Mouse (Mus musculus): ENCODE data around the gene C8g.
A peak's percentile ranks its signal among the peaks of the same experiment; 100 is the strongest.

C8g gene

DNA sequence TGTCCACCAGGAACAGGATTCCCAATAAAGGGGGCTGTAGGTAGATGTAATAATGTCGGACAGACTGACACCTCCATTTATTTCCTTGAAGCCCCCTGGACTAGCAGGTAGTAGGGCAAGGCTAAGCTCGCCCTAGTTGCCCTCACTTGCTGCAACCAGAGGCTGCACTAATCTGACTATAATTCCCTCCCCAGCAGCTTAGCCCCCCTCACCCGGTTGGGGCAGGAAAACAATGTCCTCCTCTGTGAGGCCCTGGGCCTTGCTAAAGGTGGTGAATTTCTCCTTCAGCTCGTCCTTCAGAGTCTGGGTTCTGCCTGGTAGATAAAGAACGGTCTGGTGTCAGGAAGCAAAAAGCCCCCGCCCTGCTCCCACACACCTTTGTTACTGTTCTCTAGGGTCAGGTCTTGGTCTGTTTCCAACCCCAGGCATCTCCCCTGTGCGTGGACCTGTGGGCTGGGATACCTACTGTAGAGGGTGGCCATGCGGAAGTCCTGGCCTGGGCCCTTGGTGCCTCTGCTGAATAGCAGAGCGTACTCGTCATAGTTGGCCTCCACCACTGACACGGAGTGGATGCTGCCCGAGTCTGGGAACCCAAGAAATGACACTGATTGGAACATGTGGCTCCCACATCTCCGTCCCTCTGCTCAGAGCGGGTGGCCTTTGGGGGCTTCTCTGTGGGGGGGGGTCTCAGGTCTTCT lies 33.8 kb downstream of the C8g start:
- no peak for DNase-seq (ENCODE audit: low spot score)

DNA sequence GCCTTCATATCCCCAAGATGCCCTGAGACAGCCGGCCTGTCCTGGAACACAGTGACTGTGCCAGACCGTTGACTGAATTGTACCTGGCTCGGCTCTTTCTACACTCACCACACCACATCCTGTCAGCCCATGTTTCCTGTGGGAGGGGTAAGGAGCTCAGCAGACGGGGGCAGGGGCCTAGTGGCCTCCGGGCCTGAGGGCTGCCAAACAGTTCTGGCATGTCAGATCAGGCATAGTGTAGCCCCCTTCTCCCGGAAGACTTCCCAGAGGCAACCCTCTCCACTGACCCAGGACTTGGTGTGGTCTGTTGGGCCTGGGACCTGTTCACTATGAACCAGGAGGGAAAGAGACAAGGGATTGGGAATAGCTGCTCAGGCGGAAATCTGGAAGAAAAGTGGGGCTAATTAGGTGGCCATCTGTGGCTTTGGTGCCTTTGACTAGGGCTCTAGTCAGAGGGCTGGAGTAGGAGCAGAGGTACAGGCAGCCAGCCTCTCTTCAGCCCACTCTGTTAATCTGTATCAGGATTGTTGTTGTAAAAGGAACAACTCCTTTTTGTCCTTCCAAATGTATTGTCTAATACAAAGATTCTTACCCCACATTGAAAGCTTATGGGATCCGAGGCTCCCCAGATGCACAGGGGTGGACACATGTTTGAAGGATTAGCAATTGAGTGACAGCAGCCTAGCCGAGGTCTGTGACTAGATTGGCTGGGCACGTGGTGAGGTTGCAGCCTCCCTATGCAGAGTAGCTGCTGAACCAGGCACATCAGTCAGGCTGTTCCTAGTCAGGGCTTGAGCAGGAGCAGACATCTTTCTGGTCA lies 35.5 kb downstream of the C8g start:
- DNase-seq (ENCODE audit: low spot score): no peak

DNA sequence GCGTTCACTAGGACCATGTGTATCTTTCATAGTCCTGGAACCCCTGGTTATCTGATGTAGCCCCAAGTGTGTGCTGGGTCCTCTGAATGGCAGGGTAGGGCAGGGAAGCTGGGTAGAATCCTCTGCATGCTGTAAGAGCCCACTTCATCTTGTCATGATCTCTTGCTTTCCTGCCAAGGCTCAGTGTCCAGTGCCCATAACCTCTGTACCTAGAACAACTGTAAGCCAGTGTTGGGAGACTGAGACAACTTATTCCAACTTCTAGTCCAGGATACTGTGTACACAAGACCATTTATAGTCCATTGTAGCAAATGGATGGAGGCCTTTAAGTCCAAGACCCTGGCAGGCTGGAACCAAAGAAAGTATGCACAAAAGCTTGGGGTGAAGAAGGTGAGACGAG lies 36.3 kb downstream of the C8g start:
- no peak for DNase-seq (ENCODE audit: low spot score)

DNA sequence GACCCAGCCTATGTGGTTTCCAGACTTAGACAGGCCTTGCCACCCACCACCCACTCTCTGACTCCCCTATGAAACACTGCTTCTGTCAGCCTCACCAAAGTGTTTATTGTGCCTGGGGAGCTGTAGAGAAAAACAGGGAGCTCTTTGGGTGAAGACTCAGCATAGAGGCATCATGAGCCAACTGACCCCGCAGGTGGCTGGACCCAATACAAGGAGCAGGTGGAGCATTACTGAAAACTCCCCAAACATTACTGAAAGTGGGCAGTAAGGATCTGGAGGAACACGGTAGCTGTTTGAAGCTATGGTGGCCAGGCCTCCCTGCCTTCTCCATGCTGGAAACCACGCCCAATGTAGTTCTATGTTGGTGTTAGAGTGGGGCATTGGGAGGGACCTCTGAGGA lies 37.9 kb downstream of the C8g start:
- DNase-seq (ENCODE audit: low spot score): no peak

DNA sequence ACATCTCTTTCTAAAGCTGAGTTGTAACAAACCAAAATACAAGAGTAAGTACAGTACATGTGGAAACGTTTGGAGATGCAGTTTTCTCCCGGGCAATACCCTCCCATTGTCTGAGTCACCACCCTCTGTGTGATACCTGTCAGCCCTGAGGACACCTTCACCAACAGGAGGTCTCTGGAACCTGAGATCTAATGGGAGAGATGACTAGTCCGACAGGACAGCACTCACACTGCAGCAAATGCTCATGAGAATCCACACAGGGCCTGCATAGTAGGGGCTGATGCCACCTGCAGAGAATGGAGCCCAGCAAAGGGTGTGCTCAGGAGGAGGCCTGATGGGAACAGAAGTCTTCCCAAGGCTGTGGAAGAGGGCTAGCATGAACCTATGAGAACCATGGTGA lies 40.1 kb downstream of the C8g start:
- DNase-seq (ENCODE audit: low spot score): no peak

DNA sequence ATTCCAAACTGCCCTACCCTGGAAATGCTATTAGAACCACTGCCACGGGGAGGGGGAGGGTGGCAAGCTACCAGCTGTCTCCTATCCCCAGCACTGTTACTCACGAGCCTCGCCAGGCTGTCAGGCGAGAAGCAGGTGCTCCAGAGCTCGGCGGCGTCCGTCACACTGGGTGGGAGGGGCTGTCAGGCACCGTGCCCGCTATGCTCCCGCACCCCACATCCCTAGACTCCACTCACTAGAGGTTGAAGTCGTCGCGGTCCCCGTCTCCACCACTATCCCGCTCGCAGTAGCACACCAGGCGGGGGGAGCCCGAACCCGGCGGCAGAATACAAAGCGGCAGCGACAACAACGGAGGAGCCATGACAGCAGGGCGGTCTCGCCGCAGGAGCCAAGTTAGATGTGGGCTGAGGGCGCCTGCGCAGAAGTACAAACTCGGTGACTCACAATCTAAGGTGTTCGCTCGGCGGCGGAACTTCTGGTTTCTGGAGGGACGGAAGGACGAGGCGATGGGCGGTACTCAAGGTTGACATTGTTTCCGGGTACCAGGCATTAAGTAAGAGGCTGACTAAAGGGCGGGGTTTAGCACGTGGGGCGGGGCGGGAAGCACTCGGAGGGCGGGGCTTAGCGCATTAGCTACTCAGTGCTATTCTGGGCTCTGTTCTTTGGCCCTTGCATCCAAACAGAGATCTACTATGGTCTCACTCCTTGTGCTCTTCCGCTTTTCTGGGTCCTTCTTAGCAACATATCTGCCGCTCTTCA lies 40.8 kb downstream of the C8g start, which contains the start of gene Paxx:
Gene Paxx (minus strand): TSS at position 544 of the 759 bp plus-strand sequence.
- peak; percentile 95 for DNase-seq (ENCODE audit: low spot score)

DNA sequence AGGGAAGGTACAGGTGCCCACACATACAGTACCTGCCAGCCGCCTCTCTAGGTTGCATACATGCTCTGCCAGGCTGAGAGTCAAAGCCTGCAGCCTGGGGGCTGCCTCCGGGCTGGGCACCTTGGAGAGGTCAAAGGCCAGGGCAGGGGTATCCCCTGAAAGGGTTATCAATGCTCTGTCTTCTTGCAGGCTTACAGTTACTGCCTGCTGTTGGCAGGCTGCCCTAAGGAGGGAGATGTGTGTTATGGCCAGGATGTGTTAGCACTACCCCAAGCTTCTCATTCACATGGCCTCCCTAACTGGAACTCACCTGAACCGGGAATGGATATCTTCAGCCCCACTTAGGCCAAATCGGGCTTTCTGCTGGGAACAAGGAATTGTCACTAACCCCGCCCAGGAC lies 41.4 kb downstream of the C8g start:
- DNase-seq (ENCODE audit: low spot score): no peak

DNA sequence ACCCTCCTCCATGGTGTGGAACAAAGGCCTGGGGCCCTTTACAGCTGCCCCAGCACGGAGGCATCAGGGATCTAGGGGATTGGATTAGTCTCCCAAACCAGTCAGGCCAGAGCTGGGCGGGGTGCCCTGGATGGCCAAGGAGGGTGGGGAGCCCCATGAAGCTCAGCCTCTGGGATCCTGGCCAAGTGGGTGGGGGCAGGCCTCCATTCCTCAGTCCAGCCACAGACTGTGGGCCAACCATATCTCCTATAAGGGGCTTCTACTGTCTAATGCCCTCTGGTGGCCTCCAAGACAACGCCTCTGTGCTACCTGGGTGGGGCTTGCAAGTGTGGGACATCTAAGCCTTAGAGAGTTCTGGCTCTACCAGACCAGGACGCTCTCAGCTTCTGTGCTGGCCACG lies 42.6 kb downstream of the C8g start:
- DNase-seq (ENCODE audit: low spot score): no peak

DNA sequence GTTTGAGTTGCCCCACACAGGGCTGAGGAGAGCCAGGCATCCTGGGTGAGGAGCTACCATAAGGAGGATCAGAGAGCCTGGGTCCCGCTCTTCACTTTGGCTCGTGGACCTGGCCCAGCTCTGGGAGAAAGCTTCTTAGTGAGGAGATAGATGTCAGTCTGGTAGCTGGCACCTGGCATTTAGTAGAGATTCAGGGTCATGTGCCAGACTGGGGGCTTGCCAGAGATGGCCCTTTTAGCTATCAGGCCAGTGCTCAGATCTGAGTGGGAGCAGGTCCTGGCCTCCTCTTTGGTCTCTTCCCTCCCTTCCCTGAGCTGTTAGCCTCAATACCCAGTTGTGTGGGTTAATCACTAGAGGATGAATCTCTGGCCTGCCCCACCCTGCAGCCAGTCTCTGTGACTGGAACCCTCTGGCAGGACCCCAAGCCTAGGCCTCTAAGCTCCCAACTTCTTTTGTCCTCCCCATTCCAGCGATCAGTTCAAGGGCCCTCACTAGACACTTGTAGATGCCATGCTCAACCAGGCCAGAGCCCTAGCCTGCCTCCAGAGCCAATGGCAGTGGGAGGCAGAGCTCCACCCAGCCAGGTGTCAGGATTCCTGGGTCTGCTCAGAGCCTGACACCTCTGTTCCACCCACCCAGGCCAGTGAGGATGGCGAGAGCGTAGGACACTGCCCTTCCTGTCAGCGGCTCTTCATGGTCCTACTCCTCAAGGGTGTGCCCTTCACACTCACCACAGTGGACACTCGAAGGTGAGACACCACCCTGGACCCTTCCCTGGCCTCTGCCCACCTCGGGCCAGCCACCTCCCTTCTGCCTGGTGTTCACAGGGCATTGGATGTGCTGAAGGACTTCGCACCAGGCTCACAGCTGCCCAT lies 44.3 kb downstream of the C8g start:
- no peak for DNase-seq (ENCODE audit: low spot score)

DNA sequence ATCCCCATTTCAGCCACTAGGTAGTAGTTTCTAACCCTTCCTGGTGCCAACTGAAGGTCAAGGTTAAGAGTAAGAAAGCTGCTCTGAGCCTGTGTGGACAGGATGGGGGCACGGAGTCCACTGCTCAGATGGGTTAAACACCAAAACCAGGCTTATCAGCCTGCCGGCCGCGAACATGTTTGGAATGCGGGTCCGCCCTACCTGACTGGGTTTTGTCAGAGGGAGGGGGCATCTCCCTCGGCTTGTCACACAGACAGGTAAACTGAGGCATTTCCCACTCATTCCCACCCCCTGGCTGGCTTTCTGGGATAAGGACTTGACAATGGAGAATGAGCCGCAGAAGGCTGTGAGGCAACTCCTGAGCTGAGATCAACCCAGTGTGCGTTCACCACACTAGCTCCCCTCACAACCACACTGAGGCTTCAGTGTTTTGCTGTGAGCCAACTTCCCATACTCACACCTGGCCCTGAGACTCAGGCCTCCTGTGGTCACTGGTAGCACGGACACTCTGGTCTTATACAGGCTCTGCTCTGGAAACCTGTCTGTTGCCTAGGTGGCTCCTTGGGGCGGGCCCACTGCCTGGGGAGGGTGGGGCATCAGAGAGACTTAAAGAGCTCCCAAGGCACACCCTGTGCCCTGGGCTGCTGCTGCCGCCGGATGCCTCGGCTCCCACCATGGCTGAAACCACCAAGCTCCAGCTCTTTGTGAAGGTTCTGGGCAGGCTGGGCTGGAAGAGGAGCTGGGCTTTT lies 45.1 kb downstream of the C8g start, which contains the start of gene Clic3:
Gene Clic3 (plus strand): TSS at position 634 of the 749 bp plus-strand sequence.
- DNase-seq (ENCODE audit: low spot score): no peak

DNA sequence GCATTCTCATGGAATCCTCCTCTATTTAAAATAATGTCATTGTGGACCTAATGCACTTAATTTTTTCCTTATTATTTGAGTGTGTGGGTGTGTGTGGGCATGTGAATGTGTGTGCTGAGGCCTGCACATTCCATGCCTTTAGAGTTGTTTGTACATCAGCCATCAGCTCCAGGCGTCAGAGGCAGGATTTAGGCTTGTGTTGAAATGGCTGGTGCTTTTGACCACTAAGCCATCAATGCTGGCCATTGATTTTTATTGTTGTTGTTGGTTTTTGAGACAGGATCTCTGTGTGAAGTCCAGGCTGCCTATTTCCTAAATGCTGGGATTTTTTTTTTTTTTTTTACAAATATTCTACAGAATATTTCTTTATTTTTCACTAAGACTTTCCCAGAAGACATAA lies 48.6 kb downstream of the C8g start:
- DNase-seq (ENCODE audit: low spot score): no peak

DNA sequence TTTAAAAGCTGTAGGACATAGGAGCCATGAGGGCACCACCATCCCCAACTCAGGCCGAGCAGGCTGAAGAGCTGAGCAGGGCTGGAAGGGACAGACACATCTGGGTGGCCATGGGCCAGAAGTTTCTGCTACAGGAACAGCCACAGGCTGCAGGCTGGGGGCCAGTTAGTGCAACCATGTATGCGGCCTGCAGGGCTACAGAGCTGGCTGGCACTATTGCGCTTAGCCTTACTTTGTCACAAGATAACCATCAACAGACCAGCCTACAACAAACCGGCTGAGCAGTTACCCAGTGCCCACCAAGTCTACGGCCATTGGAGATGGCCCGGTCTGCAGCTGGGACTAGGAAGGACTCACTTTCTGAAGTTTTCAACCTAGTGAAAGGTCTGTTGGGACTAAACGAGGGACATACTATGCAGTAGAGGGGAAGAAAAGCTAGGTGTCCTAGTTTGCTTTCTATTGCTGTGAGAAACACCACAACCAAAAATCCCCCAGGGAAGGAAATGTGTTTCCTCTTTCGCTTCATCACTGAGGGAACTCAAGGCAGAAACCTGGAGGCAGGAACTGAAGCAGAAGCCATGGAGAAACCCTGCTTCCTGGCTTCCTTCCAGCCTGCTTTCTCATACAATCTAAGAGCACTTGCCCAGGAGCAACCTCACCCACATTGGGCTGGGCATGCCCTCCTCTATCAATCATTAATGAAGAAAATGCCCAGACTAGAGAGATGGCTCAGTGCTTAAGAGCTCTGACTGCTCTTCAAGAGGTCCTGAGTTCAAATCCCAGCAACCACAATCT lies 50.5 kb downstream of the C8g start:
- no peak for DNase-seq (ENCODE audit: low spot score)

Measured in yolk sac, embryonic 10.5 days (tissue).